Mouse (Mus musculus): Measurements from ENCODE around the gene Esam. TPM values are rescaled to one million over a fixed set of nuclear protein-coding genes. Genes with fewer than 3 reads are reported as not detected.

Esam gene
- polyA plus RNA-seq, 1 experiment from 2014 or later = 76.9 TPM

DNA sequence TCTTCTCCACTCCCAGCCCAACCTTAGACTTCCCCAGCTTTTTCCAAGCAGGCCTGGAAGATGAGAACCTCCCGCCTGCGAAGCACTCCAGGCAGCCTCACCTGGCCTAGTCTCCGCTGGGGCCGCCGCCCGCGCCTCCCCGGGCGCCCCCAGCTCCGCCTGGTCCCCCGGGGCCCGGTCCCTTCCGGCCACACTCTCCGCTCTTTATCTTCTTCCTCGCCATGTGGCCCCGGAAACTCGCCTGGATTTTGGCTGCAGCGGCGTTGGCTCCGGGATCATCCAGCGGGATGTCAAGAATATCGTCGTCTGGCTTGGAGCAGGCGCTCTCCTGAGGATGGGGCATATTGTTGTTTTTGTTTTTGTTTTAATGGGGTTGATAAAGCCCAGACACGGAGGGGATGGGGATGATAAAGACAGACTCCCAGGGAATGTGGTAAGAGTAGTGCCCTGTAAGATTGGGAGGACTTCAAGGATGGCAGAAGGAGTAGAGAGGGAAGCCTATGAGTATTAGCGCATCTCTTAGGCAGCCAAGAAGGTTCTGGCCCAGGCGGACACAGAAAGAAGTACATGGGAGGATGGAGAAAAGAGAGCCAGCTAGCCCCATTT is 18.1 kb downstream of the Esam start:
- H3K27me3 ChIP-seq = peaks cover 24% of the 10 kb centered on the region
- no peak overlapping the region for H3K27ac ChIP-seq
- H3K9ac ChIP-seq = no peak overlapping the region
- H3K4me2 ChIP-seq = peak overlapping the region; percentile 84; the same call in 1 of the 2 replicates
- 31% methylated on average over 27 of the region's 27 CpGs for WGBS
- H3K36me3 ChIP-seq = no peaks in the 10 kb centered on the region
- no peak for ATAC-seq (replicated peaks; ENCODE audit: insufficient number of reproducible peaks, insufficient read depth, low FRiP score, low read depth)
- no peak overlapping the region for H3K4me3 ChIP-seq
- H3K4me1 ChIP-seq (replicated peaks) = peaks cover 21% of the 10 kb centered on the region
- H3K9me3 ChIP-seq (replicated peaks) = no peaks in the 10 kb centered on the region

DNA sequence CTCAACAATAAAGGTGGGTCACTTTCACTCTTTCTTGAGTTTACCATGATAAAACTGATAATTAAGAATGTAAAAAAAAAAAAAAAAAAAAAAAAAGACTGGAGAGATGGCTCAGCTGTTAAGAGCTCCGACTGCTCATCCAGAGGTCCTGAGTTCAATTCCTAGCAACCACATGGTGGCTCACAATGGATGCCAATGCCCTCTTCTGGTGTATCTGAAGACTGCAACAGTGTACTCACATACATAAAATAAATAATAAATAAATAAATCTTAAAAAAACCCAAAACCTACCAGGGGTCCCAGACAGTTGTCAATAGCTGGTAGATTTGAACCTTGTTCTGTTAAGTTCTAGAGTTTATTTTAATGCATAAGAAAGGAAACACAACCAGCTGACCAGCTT is 19.0 kb downstream of the Esam start:
- Histone ChIP-seq H3K4me1 (replicated peaks) (peaks cover 24% of the 10 kb centered on the region), H3K9ac (no peak overlapping the region), H3K27me3 (peaks cover 32% of the 10 kb centered on the region), H3K4me2 (no peak overlapping the region), H3K27ac (no peak overlapping the region), H3K4me3 (no peak overlapping the region), H3K36me3 (no peaks in the 10 kb centered on the region), H3K9me3 (replicated peaks) (no peaks in the 10 kb centered on the region)
- 76% methylated on average over 1 of the region's 1 CpGs for WGBS
- ATAC-seq (replicated peaks; ENCODE audit: insufficient number of reproducible peaks, insufficient read depth, low FRiP score, low read depth) = no peak

DNA sequence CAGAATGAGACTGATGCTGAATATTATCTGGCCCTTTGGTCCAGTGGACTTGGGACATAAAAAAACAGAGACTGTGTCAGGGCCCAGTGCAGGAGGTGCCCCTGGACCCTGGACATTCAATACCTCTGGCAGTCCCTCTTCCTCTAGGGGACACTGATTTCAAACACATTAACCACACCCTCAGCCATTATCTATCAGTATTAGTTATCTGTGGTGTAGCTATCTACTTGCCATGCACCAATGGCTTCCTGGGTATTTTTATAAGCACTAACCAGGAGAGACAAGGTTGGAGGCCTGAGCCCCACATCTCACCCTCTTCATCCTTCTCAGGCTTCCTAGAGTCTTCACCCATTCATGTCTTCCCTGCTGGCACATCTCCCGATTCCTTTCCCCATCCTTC is 22.6 kb downstream of the Esam start:
- Histone ChIP-seq H3K4me2 (no peak overlapping the region), H3K27ac (no peak overlapping the region), H3K9ac (no peak overlapping the region), H3K9me3 (replicated peaks) (no peaks in the 10 kb centered on the region), H3K36me3 (no peaks in the 10 kb centered on the region), H3K4me1 (replicated peaks) (peaks cover 19% of the 10 kb centered on the region), H3K4me3 (no peak overlapping the region), H3K27me3 (peaks cover 51% of the 10 kb centered on the region)
- no peak for ATAC-seq (replicated peaks; ENCODE audit: insufficient number of reproducible peaks, insufficient read depth, low FRiP score, low read depth)
- 56% methylated on average over 1 of the region's 1 CpGs for WGBS

DNA sequence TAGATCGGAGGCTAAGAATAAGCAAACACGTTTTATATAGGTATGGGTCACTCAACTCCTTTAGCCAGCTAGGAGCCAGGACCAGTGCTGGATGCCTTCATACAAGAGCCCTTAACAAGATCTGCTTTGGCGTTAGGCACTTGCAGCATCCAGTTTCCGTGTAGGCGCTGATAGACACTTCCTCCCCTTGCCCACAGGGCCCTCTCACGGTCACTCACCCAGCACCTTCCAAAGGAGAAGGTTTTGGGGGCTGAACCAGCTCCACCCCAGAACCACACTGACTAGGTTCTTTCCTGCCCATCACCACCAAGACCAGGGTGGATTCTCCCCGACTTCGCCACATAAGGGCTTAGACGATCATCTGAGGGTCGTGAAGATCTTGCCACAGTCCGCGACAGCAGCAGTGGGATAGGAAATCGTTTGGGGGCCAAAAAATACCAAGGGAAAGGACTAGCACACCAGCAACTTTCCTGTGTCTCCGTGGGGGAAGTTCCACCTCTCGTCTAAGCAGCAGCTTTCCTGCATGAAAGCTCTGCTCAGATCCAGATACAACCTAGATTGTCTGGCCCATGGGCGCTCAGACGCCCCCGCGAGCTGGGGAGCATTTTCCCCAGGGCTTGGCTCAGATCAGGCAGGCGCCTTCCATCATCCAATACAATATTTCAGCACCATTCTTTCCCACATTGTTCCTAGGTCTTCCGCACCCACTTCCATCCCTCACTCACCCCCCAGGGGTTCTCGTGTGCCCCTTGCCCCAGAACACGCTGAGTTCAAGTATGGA is 24.1 kb downstream of the Esam start:
- Histone ChIP-seq H3K4me3 (peak overlapping the region; percentile 49), H3K27me3 (peaks cover 39% of the 10 kb centered on the region), H3K4me2 (peak overlapping the region; percentile 92), H3K9me3 (replicated peaks) (no peaks in the 10 kb centered on the region), H3K36me3 (no peaks in the 10 kb centered on the region), H3K9ac (peak overlapping the region; percentile 45), H3K27ac (no peak overlapping the region), H3K4me1 (replicated peaks) (peaks cover 13% of the 10 kb centered on the region)
- no peak for ATAC-seq (replicated peaks; ENCODE audit: insufficient number of reproducible peaks, insufficient read depth, low FRiP score, low read depth)
- 2% methylated on average over 23 of the region's 23 CpGs for WGBS

DNA sequence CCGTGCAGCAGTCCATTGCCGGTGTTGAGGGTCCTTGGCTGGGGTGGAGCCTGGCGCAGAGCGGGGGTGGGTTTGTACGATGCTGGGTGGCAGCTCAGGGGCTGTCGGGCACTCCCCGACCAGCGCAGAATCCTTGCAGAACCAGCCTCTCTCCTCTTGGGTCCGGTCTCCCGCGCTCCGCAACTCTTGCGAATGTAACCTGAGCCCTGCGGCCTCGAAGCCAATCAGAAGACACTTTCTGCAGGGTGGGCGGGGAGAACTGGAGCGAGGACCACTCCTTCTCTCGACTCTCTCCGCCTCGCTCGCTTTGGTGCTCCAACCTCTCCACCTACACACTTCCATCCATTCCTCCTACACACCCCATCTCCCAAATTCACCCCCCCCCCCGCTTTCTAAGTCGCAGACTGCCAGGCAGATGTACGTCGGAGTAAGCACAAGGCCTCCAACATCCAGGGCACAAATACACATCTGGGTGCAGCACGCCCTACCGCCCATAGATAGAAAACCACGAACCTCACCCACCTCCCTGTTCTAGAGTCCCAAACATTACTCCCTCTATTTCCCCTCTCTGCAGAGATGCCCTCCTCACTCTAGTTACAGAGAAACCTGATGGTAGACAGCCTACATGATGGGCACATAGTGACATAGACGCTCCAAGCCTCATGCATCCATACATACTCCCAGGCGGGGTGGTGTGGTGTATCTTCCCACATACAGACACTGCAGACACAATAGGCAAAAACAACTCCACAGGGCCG is 24.8 kb downstream of the Esam start, which contains the start of gene Nrgn:
Nrgn (minus strand) TSS at position 369 of the 758 bp plus-strand sequence.
- H3K9me3 ChIP-seq (replicated peaks) = no peaks in the 10 kb centered on the region
- WGBS = 4% methylated on average over 31 of the region's 31 CpGs
- peak; percentile 91 for ATAC-seq (replicated peaks; ENCODE audit: insufficient number of reproducible peaks, insufficient read depth, low FRiP score, low read depth)
- H3K36me3 ChIP-seq = no peaks in the 10 kb centered on the region
- no peak within 1 kb of the TSS for H3K27ac ChIP-seq
- H3K27me3 ChIP-seq = peaks cover 39% of the 10 kb centered on the region
- H3K4me1 ChIP-seq (replicated peaks) = peaks cover 13% of the 10 kb centered on the region
- H3K4me3 ChIP-seq = peak within 1 kb of the TSS; percentile 49
- H3K9ac ChIP-seq = peak within 1 kb of the TSS; percentile 45
- peak within 1 kb of the TSS; percentile 92 for H3K4me2 ChIP-seq

DNA sequence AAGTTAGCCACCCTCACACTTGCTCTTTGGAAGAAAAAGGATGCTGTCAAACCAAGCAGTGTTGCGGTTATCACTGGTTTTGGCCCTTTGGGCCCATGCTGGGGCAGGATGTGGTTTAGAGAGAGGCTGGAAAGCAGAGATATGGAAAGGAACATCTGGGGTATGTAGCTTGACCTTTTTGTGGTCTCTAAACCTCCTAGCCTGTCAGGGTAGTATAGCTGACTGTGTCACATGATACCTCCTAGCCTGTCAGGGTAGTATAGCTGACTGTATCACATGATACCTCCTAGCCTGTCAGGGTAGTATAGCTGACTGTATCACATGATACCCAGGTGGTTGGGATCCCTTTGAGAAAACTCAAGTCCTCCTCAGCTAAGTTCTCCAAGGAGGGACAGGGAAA is 26.4 kb downstream of the Esam start:
- Histone ChIP-seq H3K36me3 (no peaks in the 10 kb centered on the region), H3K4me3 (no peak overlapping the region), H3K27ac (no peak overlapping the region), H3K9ac (no peak overlapping the region), H3K27me3 (peaks cover 39% of the 10 kb centered on the region), H3K9me3 (replicated peaks) (no peaks in the 10 kb centered on the region), H3K4me1 (replicated peaks) (peaks cover 13% of the 10 kb centered on the region), H3K4me2 (no peak overlapping the region)
- 78% methylated on average over 1 of the region's 1 CpGs for WGBS
- ATAC-seq (replicated peaks; ENCODE audit: insufficient number of reproducible peaks, insufficient read depth, low FRiP score, low read depth) = no peak

DNA sequence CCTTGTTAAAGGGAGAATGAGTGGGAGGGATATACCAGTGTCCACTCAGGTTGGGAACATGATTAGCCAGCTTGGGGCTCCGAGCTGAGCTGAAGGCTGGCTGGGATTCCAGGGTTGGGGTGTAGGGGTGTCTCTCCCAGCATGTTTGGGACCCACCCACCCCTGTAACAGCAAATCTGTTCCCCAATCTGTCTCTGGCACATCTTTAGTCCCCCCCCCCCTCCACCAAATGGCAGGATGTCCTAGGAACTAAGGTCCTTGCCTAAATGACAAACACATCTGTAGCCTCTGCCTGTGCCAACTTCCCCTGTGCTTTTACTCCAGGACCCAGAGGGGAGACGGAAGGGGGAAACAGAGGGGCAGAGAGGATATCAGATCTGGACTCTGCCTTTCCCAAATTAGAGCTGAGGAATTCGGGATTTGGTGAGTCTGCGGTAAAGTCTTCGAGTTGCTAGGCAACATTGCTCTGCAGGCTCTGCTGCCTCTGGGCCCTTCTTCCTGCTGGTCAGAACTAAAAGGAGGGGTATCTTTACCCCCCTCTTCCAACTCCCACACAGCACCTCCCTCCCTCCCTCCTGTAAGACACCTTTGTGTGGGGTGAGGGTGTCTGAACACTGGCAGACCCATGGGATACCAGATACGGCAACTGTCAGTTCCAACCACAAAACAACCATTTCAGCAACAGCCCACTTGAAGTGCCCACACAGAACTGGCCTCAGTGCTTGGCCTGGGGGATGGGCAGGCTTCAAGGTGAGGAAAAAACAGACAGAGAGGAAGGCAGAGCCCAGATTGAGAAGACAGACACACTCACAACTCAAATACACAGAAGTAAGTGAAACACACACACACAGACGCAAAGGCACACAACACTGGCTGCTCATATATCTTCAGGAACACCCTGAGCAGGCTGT is 27.2 kb downstream of the Esam start, which contains the start of gene Siae:
Siae (plus strand) TSS at position 861 of the 911 bp plus-strand sequence.
- H3K36me3 ChIP-seq = no peaks in the 10 kb centered on the region
- ATAC-seq (replicated peaks; ENCODE audit: insufficient number of reproducible peaks, insufficient read depth, low FRiP score, low read depth) = no peak
- H3K4me3 ChIP-seq = no peak within 1 kb of the TSS
- H3K4me1 ChIP-seq (replicated peaks) = peaks cover 13% of the 10 kb centered on the region
- H3K27me3 ChIP-seq = peaks cover 38% of the 10 kb centered on the region
- no peak within 1 kb of the TSS for H3K4me2 ChIP-seq
- H3K9ac ChIP-seq = no peak within 1 kb of the TSS
- 23% methylated on average over 7 of the region's 7 CpGs for WGBS
- H3K27ac ChIP-seq = no peak within 1 kb of the TSS
- H3K9me3 ChIP-seq (replicated peaks) = no peaks in the 10 kb centered on the region

DNA sequence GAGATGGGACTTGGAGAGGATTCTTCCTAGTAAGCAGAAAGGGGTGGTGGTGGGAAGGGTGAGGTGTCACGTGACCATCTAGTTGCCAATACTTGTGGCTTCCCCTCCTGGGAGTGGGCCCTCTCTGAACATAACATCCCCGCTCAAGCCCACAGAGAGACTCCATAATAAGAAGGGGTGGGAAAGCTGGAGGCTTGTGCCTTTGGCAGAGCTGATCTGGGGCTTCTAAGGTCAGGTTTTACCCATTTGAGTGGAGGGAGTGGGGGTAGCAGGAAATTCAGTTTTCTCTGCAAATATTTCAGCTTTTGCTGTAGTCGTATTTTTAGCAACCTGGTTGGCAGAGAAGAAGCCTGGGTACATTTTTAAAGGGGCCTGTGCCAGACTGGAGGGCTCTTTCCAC is 28.5 kb downstream of the Esam start:
- WGBS = 60% methylated on average over 3 of the region's 3 CpGs

DNA sequence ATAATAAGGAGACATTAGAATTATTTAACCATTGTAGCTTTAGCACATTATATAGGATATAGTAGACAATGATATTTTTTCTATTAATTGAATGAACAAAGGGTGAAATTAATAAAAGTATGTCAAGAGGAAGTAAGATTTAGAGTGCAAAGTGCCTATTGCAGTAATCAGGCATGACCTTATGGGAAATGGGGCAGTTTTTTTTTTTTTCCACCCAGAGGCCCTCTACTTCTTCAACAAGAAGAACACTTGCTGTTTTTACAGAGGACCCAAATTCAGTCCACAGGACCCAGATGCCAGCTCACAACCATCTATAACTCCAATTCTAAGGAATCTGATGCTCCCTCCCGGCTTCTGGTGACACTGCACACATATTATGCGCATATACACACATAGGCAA is 32.7 kb downstream of the Esam start:
- Histone ChIP-seq H3K27me3 (no peaks in the 10 kb centered on the region), H3K27ac (no peak overlapping the region), H3K9ac (no peak overlapping the region), H3K36me3 (no peaks in the 10 kb centered on the region), H3K4me3 (no peak overlapping the region), H3K9me3 (replicated peaks) (no peaks in the 10 kb centered on the region), H3K4me1 (replicated peaks) (no peaks in the 10 kb centered on the region), H3K4me2 (no peak overlapping the region)
- no peak for ATAC-seq (replicated peaks; ENCODE audit: insufficient number of reproducible peaks, insufficient read depth, low FRiP score, low read depth)
- 80% methylated on average over 2 of the region's 2 CpGs for WGBS

More for the DNA sequence above, 28.5 kb downstream of the Esam start:
- Histone ChIP-seq H3K9ac (no peak overlapping the region), H3K4me3 (no peak overlapping the region), H3K27me3 (peaks cover 29% of the 10 kb centered on the region), H3K27ac (no peak overlapping the region), H3K9me3 (replicated peaks) (no peaks in the 10 kb centered on the region), H3K4me2 (no peak overlapping the region), H3K4me1 (replicated peaks) (peaks cover 13% of the 10 kb centered on the region), H3K36me3 (no peaks in the 10 kb centered on the region)
- ATAC-seq (replicated peaks; ENCODE audit: insufficient number of reproducible peaks, insufficient read depth, low FRiP score, low read depth) = no peak

DNA sequence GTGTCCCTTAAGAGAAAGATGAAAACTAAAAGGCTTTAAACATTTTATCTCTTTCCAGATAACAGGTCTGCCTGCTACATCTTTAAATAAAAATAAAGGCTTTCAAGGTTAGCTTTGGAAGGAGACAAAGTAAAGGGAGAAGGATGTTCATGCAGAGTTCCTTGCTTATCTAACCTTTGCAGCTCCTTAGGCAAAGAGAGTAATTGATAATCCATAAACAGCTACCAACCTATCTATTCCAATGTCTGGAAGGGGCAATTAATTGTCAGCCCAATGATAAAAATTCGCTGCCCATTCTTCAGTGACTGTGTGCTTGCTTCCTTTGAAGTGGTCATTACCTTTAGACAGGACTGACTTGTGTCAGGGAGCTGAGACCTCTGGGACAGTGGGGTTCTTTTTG is 35.9 kb downstream of the Esam start:
- H3K36me3 ChIP-seq = no peaks in the 10 kb centered on the region
- no peaks in the 10 kb centered on the region for H3K9me3 ChIP-seq (replicated peaks)
- H3K27ac ChIP-seq = no peak overlapping the region
- H3K4me2 ChIP-seq = no peak overlapping the region
- peaks cover 14% of the 10 kb centered on the region for H3K4me1 ChIP-seq (replicated peaks)
- no peak overlapping the region for H3K4me3 ChIP-seq
- no peak overlapping the region for H3K9ac ChIP-seq
- no peaks in the 10 kb centered on the region for H3K27me3 ChIP-seq
- no peak for ATAC-seq (replicated peaks; ENCODE audit: insufficient number of reproducible peaks, insufficient read depth, low FRiP score, low read depth)
- 47% methylated on average over 1 of the region's 1 CpGs for WGBS
